Mouse (Mus musculus) heart, embryonic 14.5 days (tissue): ENCODE data around the gene Adig. TPM values are rescaled to one million over a fixed set of nuclear protein-coding genes. Genes with fewer than 3 reads are reported as not detected.

Experiments
- ATAC-seq: fragments of 200-750 bp; cut with Nextera tagmentation; 2 replicates; pipeline ENCODE4 v1.8.0; 2017; ENCODE audit warnings: low read depth, moderate TSS enrichment; ENCODE audit not compliant: insufficient number of reproducible peaks, insufficient read depth, low FRiP score
- H3K27ac ChIP-seq, 2 experiments: fragments of 200-500 bp in 1 of 2; fragments of 300-500 bp in 1 of 2; sonication (generic) in 1 of 2; replicated peaks in 1 of 2; 2 replicates each; pipeline ENCODE4 v1.5.1; 2012 to 2014; ENCODE audit warnings: low read depth in 2 of 2, low read length in 2 of 2, control low read depth in 1 of 2, mild to moderate bottlenecking in 1 of 2, mixed read lengths in 1 of 2; ENCODE audit not compliant: control insufficient read depth in 1 of 2, insufficient read depth in 1 of 2
- H3K27me3 ChIP-seq: fragments of 300-500 bp; sonication (generic); 2 replicates; pipeline ENCODE4 v1.6.1; 2014; ENCODE audit warnings: mild to moderate bottlenecking, low read length, control low read depth; ENCODE audit not compliant: control insufficient read depth, insufficient read depth
- H3K36me3 ChIP-seq: fragments of 300-500 bp; sonication (generic); 2 replicates; pipeline ENCODE4 v1.6.1; 2014; ENCODE audit warnings: mild to moderate bottlenecking, control low read depth, low read length, mixed read lengths; ENCODE audit not compliant: control insufficient read depth, insufficient read depth
- H3K4me1 ChIP-seq, 2 experiments: fragments of 200-500 bp in 1 of 2; fragments of 300-500 bp in 1 of 2; sonication (generic) in 1 of 2; 2 replicates each; pipeline ENCODE4 v1.6.1; 2012 to 2014; ENCODE audit warnings: low read length in 2 of 2, control low read depth in 1 of 2, mixed read lengths in 1 of 2; ENCODE audit not compliant: control insufficient read depth in 2 of 2, insufficient read depth in 2 of 2
- H3K4me2 ChIP-seq: fragments of 300-500 bp; sonication (generic); 2 replicates; pipeline ENCODE4 v1.6.1; 2014; ENCODE audit warnings: mild to moderate bottlenecking, low read length
- H3K4me3 ChIP-seq, 2 experiments: fragments of 200-500 bp in 1 of 2; fragments of 300-500 bp in 1 of 2; sonication (generic) in 1 of 2; 2 replicates each; pipeline ENCODE4 v1.5.1; 2012 to 2014; ENCODE audit warnings: low read length in 2 of 2, mild to moderate bottlenecking in 2 of 2, control low read depth in 1 of 2, low read depth in 1 of 2, moderate library complexity in 1 of 2; ENCODE audit not compliant: control insufficient read depth in 1 of 2, insufficient read depth in 1 of 2
- H3K9ac ChIP-seq: fragments of 300-500 bp; sonication (generic); 2 replicates; pipeline ENCODE4 v1.6.1; 2014; ENCODE audit warnings: mild to moderate bottlenecking, low read length
- H3K9me3 ChIP-seq: fragments of 300-500 bp; sonication (generic); 2 replicates; pipeline ENCODE4 v1.6.1; 2016; ENCODE audit warnings: low read length, control low read depth; ENCODE audit not compliant: control insufficient read depth
- WGBS: fragments of 180-500 bp; shearing (Covaris S2); extraction: QIAGEN DNeasy Blood & Tissue Kit; methylation state at CpG from one replicate; pipeline ENCODE4 v1.1.7; 2014; 5-methylcytosine and 5-hydroxymethylcytosine counted together
- polyA plus RNA-seq: library from polyadenylated mRNA; unstranded; fragments of >200 nt; fragmentation: Nextera tagmentation; extraction: Ambion mirVana; gene quantifications from 2 replicates; pipeline ENCODE4 v1.2.1, GENCODE M21; 2014

Adig gene
- not detected in 2 replicates for polyA plus RNA-seq

DNA sequence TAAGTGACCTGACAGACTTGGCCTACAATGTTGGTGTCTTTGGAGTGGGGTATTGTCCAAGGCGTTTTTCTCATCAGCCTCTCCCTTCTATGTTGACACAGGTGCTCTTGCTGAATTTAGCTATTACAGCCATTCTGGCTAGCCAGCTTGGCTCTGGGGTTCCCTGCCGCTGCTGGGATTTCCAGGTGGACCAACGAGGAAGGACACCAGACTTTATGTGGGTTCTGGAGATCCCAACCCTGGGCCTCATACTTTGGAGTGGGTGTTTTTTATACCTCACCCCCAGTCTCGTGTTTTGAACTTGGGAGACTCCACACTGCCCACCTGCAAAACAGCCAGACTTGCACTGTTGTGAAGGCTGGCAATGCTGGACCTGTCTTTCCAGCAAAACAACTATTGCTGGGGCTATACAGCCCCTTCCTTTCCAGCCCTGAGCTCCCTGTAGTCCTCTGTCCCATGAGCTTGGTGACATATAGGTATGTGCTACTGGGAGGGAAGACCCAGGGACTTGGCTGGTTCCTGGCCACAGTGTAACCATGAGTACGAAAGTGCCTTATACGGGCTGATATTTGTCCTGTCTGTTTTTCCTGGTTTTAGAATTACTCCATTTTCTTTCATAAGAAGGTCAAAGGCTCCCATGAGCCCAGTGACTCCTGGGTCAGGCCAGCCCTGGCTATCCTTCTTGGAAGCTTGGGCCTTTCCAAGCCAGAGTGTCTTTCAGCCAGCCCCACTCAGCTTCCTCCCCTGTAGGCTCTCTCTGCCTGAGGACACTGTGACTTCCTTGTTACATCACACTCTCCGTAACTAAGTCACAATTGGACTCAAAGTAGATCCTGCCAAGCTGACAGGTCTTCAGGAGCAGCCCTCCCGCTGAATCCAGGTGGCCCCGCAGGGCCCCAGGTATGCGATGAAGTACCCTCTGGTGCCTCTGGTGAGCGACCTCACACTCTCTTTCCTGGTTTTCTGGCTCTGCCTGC, at the start of gene Adig:
Adig (plus strand) TSS at position 777 of the 977 bp plus-strand sequence.
- H3K4me2 ChIP-seq = no peak within 1 kb of the TSS
- no peak within 1 kb of the TSS for H3K4me3 ChIP-seq
- peaks cover 28% of the 10 kb centered on the region for H3K36me3 ChIP-seq
- H3K4me1 ChIP-seq = no peaks in the 10 kb centered on the region
- H3K27me3 ChIP-seq = no peaks in the 10 kb centered on the region
- no peak for ATAC-seq
- H3K27ac ChIP-seq = no peak within 1 kb of the TSS
- H3K9me3 ChIP-seq = no peaks in the 10 kb centered on the region
- no peak within 1 kb of the TSS for H3K9ac ChIP-seq
- 69% methylated on average over 11 of the region's 11 CpGs for WGBS

DNA sequence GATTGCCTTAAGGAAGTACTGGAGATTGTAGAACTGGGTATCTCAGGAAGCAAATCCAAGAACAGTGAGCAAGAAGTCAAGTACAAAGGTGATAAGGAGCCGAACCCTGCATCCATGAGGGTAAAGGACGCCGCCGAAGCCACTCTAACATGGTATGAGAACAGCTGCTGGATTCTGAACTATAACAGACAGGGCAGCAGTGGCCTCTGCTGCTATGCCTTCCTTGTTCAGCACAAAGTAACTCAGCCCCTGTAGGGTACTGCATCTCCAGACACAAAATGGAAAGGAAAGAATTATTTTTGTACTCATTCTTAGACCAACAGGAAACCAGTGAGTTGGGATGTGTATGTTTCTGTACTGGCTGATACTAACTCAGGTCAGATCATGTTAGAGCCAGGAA, 46.0 kb upstream of the Adig start:
- Histone ChIP-seq H3K27ac (no peak overlapping the region), H3K9me3 (no peaks in the 10 kb centered on the region), H3K4me3 (no peak overlapping the region), H3K4me1 (no peaks in the 10 kb centered on the region), H3K4me2 (no peak overlapping the region), H3K9ac (no peak overlapping the region), H3K27me3 (no peaks in the 10 kb centered on the region), H3K36me3 (peaks cover 83% of the 10 kb centered on the region)
- WGBS = 76% methylated on average over 4 of the region's 4 CpGs
- no peak for ATAC-seq

DNA sequence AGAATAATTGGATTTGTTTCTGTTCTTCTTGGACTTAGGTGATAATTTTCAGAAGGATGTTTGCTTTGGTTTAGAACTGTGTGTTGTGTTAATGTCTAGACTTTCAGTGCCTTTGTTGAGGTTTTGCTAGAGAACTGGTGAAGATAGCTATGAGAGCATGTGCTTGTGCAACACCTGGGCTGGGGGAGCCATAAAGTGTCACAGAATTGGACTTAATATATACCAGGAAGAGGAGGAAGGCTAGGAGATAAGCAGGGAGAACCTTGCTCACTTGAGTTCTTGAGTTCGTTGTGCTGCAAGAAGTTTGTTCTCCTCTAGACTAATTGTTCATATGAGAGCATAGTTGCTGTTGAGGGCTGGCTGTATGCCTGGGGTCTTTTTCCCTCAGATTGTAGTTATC, 44.8 kb upstream of the Adig start:
- Histone ChIP-seq H3K4me2 (no peak overlapping the region), H3K9ac (no peak overlapping the region), H3K4me3 (no peak overlapping the region), H3K36me3 (peaks cover 83% of the 10 kb centered on the region), H3K27ac (no peak overlapping the region), H3K9me3 (no peaks in the 10 kb centered on the region), H3K4me1 (no peaks in the 10 kb centered on the region), H3K27me3 (no peaks in the 10 kb centered on the region)
- WGBS = 62% methylated on average over 1 of the region's 1 CpGs
- ATAC-seq = no peak

DNA sequence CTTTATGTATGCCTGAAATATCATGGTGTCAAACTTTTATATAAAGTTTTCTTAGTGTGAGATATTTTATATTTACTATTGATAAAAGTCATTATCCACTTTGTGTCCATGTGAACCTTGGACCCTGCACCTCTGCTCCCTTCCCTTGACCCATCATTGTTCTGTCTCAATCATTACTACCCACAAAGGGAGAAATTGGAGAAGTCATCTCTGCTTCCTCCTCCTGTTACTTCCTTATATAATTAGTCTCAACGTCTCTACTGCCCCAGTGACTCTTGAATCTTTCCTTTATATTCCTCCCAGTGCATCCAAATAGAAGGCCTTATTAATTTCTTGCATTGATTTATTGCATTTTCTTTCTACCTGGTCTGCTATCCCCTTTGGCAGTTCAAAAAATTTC, 40.0 kb upstream of the Adig start:
- no peak overlapping the region for H3K9ac ChIP-seq
- ATAC-seq = no peak
- no peaks in the 10 kb centered on the region for H3K4me1 ChIP-seq
- no peak overlapping the region for H3K27ac ChIP-seq
- WGBS = 86% methylated on average over 1 of the region's 1 CpGs
- peaks cover 84% of the 10 kb centered on the region for H3K36me3 ChIP-seq
- H3K9me3 ChIP-seq = no peaks in the 10 kb centered on the region
- H3K4me2 ChIP-seq = no peak overlapping the region
- H3K27me3 ChIP-seq = no peaks in the 10 kb centered on the region
- no peak overlapping the region for H3K4me3 ChIP-seq

DNA sequence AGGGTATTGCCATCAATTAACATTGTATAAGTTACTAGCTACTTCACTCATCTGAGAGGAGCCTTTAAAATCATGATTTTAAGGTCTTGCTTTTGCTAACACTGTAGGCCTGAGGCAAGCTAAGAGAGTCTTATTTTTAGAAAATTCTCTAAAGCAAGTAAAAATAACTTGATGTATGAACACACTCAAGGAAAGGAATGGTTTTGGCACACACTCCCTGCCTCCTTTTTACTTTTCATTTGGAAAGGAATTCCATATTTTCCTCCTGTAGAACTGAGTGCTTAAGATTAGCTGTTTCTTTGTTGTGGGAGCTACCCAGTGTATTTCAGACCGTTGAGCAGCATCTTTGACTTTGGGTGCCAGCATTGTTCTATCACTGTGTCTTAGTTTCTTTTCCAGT, 28.3 kb upstream of the Adig start:
- no peak overlapping the region for H3K27ac ChIP-seq

DNA sequence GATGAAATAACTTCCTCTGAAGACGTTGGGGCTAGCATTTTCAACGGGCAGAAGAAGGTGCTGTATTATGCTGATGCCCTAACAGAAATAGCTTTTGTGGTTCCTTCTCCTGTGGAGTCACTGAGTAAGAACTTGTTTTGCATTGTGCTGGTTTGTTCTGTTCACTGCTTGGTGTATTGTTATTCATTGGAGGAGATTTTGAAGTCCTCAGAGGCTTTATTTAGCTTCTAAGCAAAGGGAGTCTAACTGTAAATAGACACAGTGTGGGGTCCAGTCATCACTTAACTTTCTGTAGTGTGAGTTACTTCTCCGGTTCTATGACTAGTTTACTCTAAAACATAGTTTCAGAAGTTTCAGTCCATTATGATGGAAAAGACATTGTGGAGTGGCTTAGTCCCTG, 24.8 kb upstream of the Adig start:
- Histone ChIP-seq H3K4me2 (no peak overlapping the region), H3K27me3 (no peaks in the 10 kb centered on the region), H3K27ac (no peak overlapping the region), H3K9me3 (no peaks in the 10 kb centered on the region), H3K4me1 (no peaks in the 10 kb centered on the region), H3K36me3 (peaks cover 93% of the 10 kb centered on the region), H3K4me3 (no peak overlapping the region), H3K9ac (no peak overlapping the region)
- ATAC-seq = no peak
- 76% methylated on average over 3 of the region's 3 CpGs for WGBS

More for the DNA sequence above, 28.3 kb upstream of the Adig start:
- Histone ChIP-seq H3K9me3 (no peaks in the 10 kb centered on the region), H3K4me2 (no peak overlapping the region), H3K27me3 (no peaks in the 10 kb centered on the region), H3K4me1 (no peaks in the 10 kb centered on the region), H3K36me3 (peaks cover 83% of the 10 kb centered on the region), H3K4me3 (no peak overlapping the region), H3K9ac (no peak overlapping the region)
- 96% methylated on average over 1 of the region's 1 CpGs for WGBS
- ATAC-seq = no peak

DNA sequence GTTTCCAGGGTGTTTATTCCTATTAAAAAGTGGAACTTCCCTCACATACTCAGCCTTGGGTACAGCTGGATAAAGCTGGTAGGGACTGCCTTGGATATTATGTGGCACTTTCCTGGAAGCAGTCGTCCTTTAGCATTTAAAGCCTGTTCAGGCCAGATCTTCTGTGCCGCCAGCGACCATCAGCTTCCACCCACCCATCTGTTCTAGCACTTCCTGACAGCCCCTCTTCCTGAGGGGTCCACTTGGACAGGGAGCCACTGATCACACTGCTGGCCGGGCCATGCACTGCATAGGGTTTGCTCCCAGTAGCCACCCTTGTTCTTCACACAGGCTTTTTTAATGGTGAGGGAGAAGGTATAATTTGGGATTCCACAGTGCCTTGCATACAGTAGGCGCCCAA, 4.0 kb upstream of the Adig start:
- H3K27me3 ChIP-seq = no peaks in the 10 kb centered on the region
- no peaks in the 10 kb centered on the region for H3K4me1 ChIP-seq
- 81% methylated on average over 5 of the region's 5 CpGs for WGBS
- H3K9me3 ChIP-seq = no peaks in the 10 kb centered on the region
- H3K27ac ChIP-seq = no peak overlapping the region
- no peak for ATAC-seq
- H3K9ac ChIP-seq = no peak overlapping the region
- no peak overlapping the region for H3K4me2 ChIP-seq
- H3K4me3 ChIP-seq = no peak overlapping the region
- peaks cover 63% of the 10 kb centered on the region for H3K36me3 ChIP-seq
